In genomic region chr1:105336096-105336495, GRCm38 (mm10) we compare ENCODE assay signal across 30 mouse cellular contexts. TPM values are rescaled to one million over a fixed set of nuclear protein-coding genes. Genes with fewer than 3 reads are reported as not detected.
DNase-seq lines count a peak whose midpoint lies in the region; ATAC-seq and TF ChIP-seq lines count a peak whose summit lies in the region.
"Had no signal": no experiment of that assay in that cellular context is flagged by ENCODE, and none has a peak within 500 bp of the region (broad histone marks: within the 10 kb centered on the region; RNA-seq: fewer than 3 reads in every experiment).

No protein-coding gene starts in this region.

- no peaks in the 10 kb centered on the region for H3K27me3 ChIP-seq in kidney, embryonic 14.5 days (ENCODE audit: control insufficient read depth, insufficient read depth, low read length)
- no peaks in the 10 kb centered on the region for H3K27me3 ChIP-seq in kidney, postnatal 0 days (ENCODE audit: insufficient read depth, low read length)
- H3K27me3 ChIP-seq in stomach, postnatal 0 days (ENCODE audit: control insufficient read depth, insufficient read depth, low read length): no peaks in the 10 kb centered on the region
- H3K27me3 ChIP-seq in hindbrain, embryonic 11.5 days (ENCODE audit: control insufficient read depth, insufficient read depth, low read length): no peaks in the 10 kb centered on the region
- H3K27me3 ChIP-seq: embryonic facial prominence, embryonic 13.5 days; forebrain, embryonic 12.5 days; forebrain, embryonic 15.5 days; heart, embryonic 12.5 days; heart, embryonic 15.5 days had no signal

- no peak for TF ChIP-seq EP300 in stomach, postnatal 0 days (optimal IDR thresholded peaks at IDR 0.05)

- no peaks in the 10 kb centered on the region for H3K36me3 ChIP-seq in kidney, embryonic 14.5 days (ENCODE audit: control insufficient read depth, insufficient read depth, low read length)
- H3K36me3 ChIP-seq in kidney, postnatal 0 days (ENCODE audit: insufficient read depth, low read length): no peaks in the 10 kb centered on the region
- H3K36me3 ChIP-seq in stomach, postnatal 0 days (ENCODE audit: control insufficient read depth, insufficient read depth, low read length): no peaks in the 10 kb centered on the region
- H3K36me3 ChIP-seq in hindbrain, embryonic 11.5 days (ENCODE audit: control insufficient read depth, insufficient read depth, low read length): no peaks in the 10 kb centered on the region
- H3K36me3 ChIP-seq: embryonic facial prominence, embryonic 10.5 days; embryonic facial prominence, embryonic 13.5 days; forebrain, embryonic 12.5 days; forebrain, embryonic 15.5 days; G1E; heart, embryonic 12.5 days; heart, embryonic 15.5 days; hindbrain, embryonic 10.5 days had no signal

- no peaks in the 10 kb centered on the region for H3K4me1 ChIP-seq in kidney, embryonic 14.5 days (ENCODE audit: control insufficient read depth, insufficient read depth, low read length)
- H3K4me1 ChIP-seq in kidney, postnatal 0 days (replicated peaks; ENCODE audit: insufficient read depth, low read length): no peaks in the 10 kb centered on the region
- no peaks in the 10 kb centered on the region for H3K4me1 ChIP-seq in stomach, postnatal 0 days (replicated peaks; ENCODE audit: control insufficient read depth, insufficient read depth)
- H3K4me1 ChIP-seq in hindbrain, embryonic 11.5 days (replicated peaks; ENCODE audit: control insufficient read depth, insufficient read depth, low read length): no peaks in the 10 kb centered on the region
- H3K4me1 ChIP-seq: embryonic facial prominence, embryonic 10.5 days; embryonic facial prominence, embryonic 13.5 days; forebrain, embryonic 15.5 days; hindbrain, embryonic 10.5 days had no signal

- no peak overlapping the region for H3K9ac ChIP-seq in kidney, embryonic 14.5 days (ENCODE audit: low read depth, low read length)
- H3K9ac ChIP-seq in kidney, postnatal 0 days (ENCODE audit: low read depth, low read length): no peak overlapping the region
- H3K9ac ChIP-seq in stomach, postnatal 0 days (ENCODE audit: low read length): no peak overlapping the region
- H3K9ac ChIP-seq in hindbrain, embryonic 11.5 days (ENCODE audit: low read depth, low read length): no peak overlapping the region
- H3K9ac ChIP-seq: embryonic facial prominence, embryonic 13.5 days; forebrain, embryonic 12.5 days; forebrain, embryonic 15.5 days; heart, embryonic 12.5 days; heart, embryonic 15.5 days; hindbrain, embryonic 14.5 days had no signal

- H3K9me3 ChIP-seq in kidney, embryonic 14.5 days (ENCODE audit: control insufficient read depth, low read length): no peaks in the 10 kb centered on the region
- H3K9me3 ChIP-seq in kidney, postnatal 0 days (replicated peaks; ENCODE audit: low read length): no peaks in the 10 kb centered on the region
- no peaks in the 10 kb centered on the region for H3K9me3 ChIP-seq in stomach, postnatal 0 days (ENCODE audit: control insufficient read depth, low read length)
- H3K9me3 ChIP-seq in hindbrain, embryonic 11.5 days (ENCODE audit: control insufficient read depth, low read length): no peaks in the 10 kb centered on the region
- H3K9me3 ChIP-seq: embryonic facial prominence, embryonic 10.5 days; embryonic facial prominence, embryonic 13.5 days; forebrain, embryonic 12.5 days; forebrain, embryonic 15.5 days; heart, embryonic 12.5 days; heart, embryonic 15.5 days; hindbrain, embryonic 10.5 days had no signal

- ATAC-seq in kidney, embryonic 14.5 days (ENCODE audit: low FRiP score, low TSS enrichment): no peak
- ATAC-seq in kidney, postnatal 0 days (replicated peaks; ENCODE audit: low FRiP score, low read depth): peak; percentile 69; the same call in 1 of the 2 replicates
- ATAC-seq in stomach, postnatal 0 days (ENCODE audit: low FRiP score, low TSS enrichment): no peak
- ATAC-seq in hindbrain, embryonic 11.5 days (ENCODE audit: low FRiP score): no peak
- ATAC-seq: forebrain, embryonic 15.5 days had no signal

- no peak overlapping the region for H3K27ac ChIP-seq in kidney, embryonic 14.5 days (ENCODE audit: low read depth, low read length)
- no peak overlapping the region for H3K27ac ChIP-seq in kidney, postnatal 0 days
- no peak overlapping the region for H3K27ac ChIP-seq in stomach, postnatal 0 days (replicated peaks)
- no peak overlapping the region for H3K27ac ChIP-seq in hindbrain, embryonic 11.5 days (ENCODE audit: low read depth, low read length)
- H3K27ac ChIP-seq: embryonic facial prominence, embryonic 10.5 days; embryonic facial prominence, embryonic 13.5 days; forebrain, embryonic 12.5 days; forebrain, embryonic 15.5 days; heart, embryonic 15.5 days; hindbrain, embryonic 10.5 days; hindbrain, embryonic 14.5 days had no signal

- WGBS in kidney, embryonic 14.5 days: 90% methylated on average over 5 of the region's 5 CpGs
- 81% methylated on average over 5 of the region's 5 CpGs for WGBS in kidney, postnatal 0 days
- WGBS in stomach, postnatal 0 days: 94% methylated on average over 5 of the region's 5 CpGs
- 91% methylated on average over 5 of the region's 5 CpGs for WGBS in hindbrain, embryonic 11.5 days

- H3K4me2 ChIP-seq in kidney, embryonic 14.5 days (replicated peaks; ENCODE audit: low read depth, low read length): no peak overlapping the region
- no peak overlapping the region for H3K4me2 ChIP-seq in kidney, postnatal 0 days (ENCODE audit: low read length)
- H3K4me2 ChIP-seq in stomach, postnatal 0 days (replicated peaks; ENCODE audit: low read depth): no peak overlapping the region
- H3K4me2 ChIP-seq in hindbrain, embryonic 11.5 days (replicated peaks; ENCODE audit: low read depth, low read length): no peak overlapping the region
- H3K4me2 ChIP-seq: embryonic facial prominence, embryonic 13.5 days; forebrain, embryonic 12.5 days; forebrain, embryonic 15.5 days; heart, embryonic 12.5 days; heart, embryonic 15.5 days; hindbrain, embryonic 14.5 days had no signal

- no peak for TF ChIP-seq CTCF in kidney, postnatal 0 days (IDR thresholded peaks at IDR 0.05; ENCODE audit: low read depth)
- no peak for TF ChIP-seq CTCF in stomach, postnatal 0 days (IDR thresholded peaks at IDR 0.05; ENCODE audit: low read depth)

- DNase-seq in kidney, adult 18-20 months: peak; percentile 51
- DNase-seq in kidney, adult 8-10 months: peak; percentile 75 to 82
- DNase-seq in kidney, postnatal 0 days (ENCODE audit: low spot score): no peak
- peak; percentile 68 to 85 for DNase-seq in kidney, postnatal 25 days
- DNase-seq in stomach, postnatal 0 days (ENCODE audit: low spot score): no peak
- no peak for DNase-seq in spleen, adult 18-20 months
- no peak for DNase-seq in hindbrain, embryonic 11.5 days (ENCODE audit: low spot score)
- DNase-seq: adrenal gland, adult 8-10 months; adrenal gland, postnatal 25 days; B cell, adult 2 months; cerebellum, adult 11-12 months; cerebellum, adult 8-10 months; cerebellum, postnatal 10 days; cerebellum, postnatal 36 days; embryo, embryonic 11 days; gastrocnemius, postnatal 25 days; heart, adult 18-20 months; heart, postnatal 10 days; heart, postnatal 36 days had no signal

- H3K4me3 ChIP-seq in kidney, embryonic 14.5 days (ENCODE audit: low read length): no peak overlapping the region
- no peak overlapping the region for H3K4me3 ChIP-seq in kidney, postnatal 0 days (replicated peaks; ENCODE audit: low read depth, low read length)
- H3K4me3 ChIP-seq in stomach, postnatal 0 days (ENCODE audit: low read depth, low read length): no peak overlapping the region
- no peak overlapping the region for H3K4me3 ChIP-seq in hindbrain, embryonic 11.5 days (ENCODE audit: low read depth, low read length)
- H3K4me3 ChIP-seq: embryonic facial prominence, embryonic 10.5 days; embryonic facial prominence, embryonic 13.5 days; erythroblast, embryonic 14.5 days; forebrain, embryonic 12.5 days; forebrain, embryonic 15.5 days; heart, embryonic 12.5 days; heart, embryonic 15.5 days; hindbrain, embryonic 10.5 days had no signal

RNA-seq across cellular contexts. Expression of gene Rnf152, which starts 20.4 kb away (rescaled TPM):
- polyA plus RNA-seq in kidney, embryonic 14.5 days (2014; fragmentation: Nextera tagmentation; extraction: Ambion mirVana): 0.51 and 0.99 TPM in 2 replicates
- polyA plus RNA-seq in kidney, postnatal 0 days (2015; fragmentation: Nextera tagmentation; extraction: Ambion mirVana): 2.0 and 2.3 TPM in 2 replicates
- polyA plus RNA-seq in stomach, postnatal 0 days (2015; fragmentation: Nextera tagmentation; extraction: Ambion mirVana): 2.5 and 2.7 TPM in 2 replicates
- polyA plus RNA-seq in hindbrain, embryonic 11.5 days (2014; fragmentation: Nextera tagmentation; extraction: Ambion mirVana): 2.3 and 2.5 TPM in 2 replicates
- polyA plus RNA-seq: erythroblast, embryonic 14.5 days; G1E had no signal

Comparison
In these comparisons a context has a peak if more than half of its experiments do, and no peak if none do; other contexts are left out.
1. DNase-seq: peak in kidney, adult 18-20 months (single experiment), kidney, adult 8-10 months (2 of 2) and kidney, postnatal 25 days (2 of 2); none in kidney, postnatal 0 days (single experiment), stomach, postnatal 0 days (single experiment), spleen, adult 18-20 months (0 of 2) and hindbrain, embryonic 11.5 days (single experiment).